Mouse (Mus musculus): Measurements from ENCODE around the gene Dnajc1.
A peak's percentile ranks its signal among the peaks of the same experiment; 100 is the strongest.

Dnajc1 gene

DNA sequence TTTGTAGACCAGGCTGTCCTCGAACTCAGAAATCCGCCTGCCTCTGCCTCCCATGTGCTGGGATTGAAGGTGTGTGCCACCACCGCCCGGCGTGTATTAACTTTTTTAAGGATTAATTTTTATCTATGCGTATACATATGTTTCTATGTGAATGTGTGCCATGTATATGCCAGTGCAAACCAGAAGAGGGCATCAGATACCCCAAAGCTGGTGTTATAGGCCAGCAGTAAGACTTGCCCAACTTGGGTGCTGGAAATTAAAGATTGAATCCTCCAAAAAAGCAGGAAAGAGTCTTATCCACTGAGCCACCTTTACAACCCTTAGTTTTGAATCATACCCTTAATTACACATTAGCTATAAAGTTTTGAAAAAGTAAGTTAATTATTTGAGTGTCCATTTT, 107.5 kb downstream of the Dnajc1 start:
- DNase-seq = no peak

DNA sequence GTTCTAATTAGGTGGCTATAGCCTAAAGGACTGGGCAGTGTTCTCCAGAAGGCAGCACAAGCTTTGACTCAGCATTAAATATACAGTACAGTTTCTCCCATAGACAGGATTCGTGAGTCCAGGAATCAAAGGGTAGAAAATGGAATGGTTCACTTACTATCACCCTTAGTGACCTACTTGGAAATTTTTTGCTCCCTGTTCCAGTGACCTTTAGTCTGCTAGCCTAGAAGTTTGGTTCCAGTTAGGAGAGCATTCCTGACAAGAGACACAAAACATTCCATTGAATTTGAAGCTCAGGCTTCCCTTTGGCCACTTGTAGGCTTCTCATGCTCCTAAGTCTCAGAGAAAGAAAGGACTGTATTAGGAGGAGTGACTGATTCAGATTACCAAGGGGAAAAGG, 126.9 kb downstream of the Dnajc1 start:
- no peak for DNase-seq

DNA sequence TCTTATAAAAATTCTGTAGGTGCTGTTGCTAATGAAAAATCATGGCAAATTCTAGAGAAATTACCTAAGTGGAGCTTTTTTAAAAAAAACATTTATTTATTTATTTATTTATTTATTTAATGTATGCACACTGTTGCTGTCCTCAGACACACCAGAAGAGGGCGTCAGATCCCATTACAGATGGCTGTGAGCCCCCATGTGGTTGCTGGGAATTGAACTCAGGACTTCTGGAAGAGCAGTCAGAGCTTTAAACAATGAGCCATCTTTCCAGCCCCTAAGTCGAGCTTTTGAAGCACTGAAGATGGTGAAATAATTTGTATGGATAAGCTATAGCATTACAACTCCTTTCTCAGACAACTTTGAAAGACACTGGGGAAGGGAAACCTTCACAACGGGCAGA, 128.1 kb downstream of the Dnajc1 start:
- DNase-seq = no peak

DNA sequence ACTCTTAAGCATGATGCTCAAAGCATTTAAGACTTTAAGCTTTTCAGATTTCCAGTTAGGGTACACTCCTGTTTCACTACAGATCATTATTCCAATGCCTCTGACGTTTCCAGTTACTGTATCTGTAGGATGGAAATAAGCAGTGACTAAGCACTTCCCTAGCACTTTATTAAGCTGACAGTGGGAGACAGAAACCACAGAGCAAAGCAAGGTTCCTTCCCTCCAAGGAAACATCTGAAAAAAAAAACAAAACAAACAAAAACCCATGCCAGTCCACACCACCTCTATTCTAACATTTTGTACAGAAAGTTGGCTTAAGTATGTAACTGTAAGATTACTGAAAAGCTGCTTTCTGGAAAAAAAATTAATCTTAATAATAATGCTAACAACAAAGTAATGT, 130.3 kb downstream of the Dnajc1 start:
- no peak for DNase-seq

DNA sequence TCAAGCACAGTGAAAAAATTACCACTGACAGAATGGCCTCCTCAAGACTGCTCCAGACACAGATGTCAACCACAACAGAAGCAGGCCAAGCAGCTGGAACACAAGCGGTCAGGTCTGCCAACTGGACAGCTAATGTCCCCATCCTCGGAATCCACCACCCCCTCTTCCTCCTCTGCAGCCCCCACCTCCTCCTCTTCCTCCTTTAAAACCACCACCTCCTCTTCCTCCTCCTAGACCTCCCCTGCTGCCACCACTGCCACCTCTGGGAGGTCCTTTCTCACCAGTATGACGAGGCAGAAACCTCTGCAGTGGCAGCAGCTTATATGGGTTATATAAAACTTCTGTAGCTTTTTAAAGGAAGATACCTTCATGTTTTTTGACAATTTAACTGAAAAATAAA, 143.4 kb downstream of the Dnajc1 start:
- no peak for DNase-seq

DNA sequence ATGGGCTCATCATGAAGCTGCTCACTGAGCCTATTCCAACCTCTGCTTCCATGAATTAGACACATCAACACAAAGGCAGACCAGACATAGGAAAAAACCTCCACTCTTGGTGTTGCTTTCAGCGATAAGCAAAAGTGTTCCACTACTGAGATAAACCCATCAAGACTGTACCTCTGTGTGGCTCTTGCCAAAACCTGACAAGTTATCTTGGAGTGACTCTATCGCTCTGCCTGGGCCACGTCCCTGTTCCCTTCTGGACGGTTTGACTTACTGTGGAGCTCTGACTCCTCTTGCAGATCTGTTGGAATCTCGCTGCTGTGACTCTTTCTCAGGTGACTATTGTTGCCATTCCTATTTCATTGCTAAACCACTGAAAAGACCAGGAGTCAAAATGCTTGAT, 157.1 kb downstream of the Dnajc1 start:
- no peak for DNase-seq

DNA sequence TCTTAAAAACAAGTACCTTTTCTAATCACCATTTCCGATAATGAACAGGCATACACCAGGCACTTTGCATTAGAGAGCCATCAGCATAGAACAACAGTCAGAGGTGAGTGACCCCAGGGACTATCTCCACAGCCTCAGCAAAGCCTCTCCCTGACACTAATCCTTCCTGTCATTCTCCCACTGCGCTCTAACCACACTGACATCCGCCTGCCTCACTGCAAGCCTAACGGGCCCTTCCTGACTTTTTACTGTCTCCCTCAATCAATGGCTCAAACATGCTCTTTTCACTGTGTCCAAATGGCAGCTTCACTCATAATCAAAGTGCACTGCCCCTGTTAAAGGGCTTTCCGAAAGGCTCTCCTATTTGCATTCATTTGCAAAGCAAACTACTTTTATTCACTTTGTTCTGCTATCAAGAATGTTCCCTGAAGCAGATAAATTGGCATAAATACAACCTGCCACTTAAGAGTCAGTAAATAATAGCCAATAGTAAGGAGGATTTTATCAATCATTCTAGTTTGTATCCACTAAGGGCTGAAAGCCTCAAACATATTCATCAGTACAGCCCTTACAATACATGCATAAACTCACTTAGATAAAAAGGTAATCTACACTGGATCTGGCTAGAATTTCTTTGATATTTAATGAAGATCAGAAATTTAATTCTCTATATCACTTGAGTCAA, 159.6 kb downstream of the Dnajc1 start:
- no peak for DNase-seq

DNA sequence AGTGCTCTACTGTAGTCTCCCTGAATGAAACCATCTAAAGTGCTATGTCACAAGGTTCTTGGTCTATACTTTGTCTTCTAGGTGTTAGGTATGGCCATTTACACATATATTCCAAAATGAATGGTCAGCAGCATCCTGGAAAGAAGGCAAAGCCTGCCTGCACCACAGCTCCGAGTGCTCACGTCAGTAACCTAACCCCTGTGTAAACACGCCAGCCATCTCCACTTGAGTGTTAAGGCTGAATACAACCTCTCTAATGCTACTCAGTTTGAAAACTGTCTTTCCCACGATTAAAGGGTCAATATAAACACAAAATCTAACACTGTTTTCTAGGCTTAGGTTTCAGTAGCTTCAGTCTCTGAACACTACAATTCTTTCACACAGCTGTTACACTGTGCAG, 161.5 kb downstream of the Dnajc1 start:
- DNase-seq = no peak

DNA sequence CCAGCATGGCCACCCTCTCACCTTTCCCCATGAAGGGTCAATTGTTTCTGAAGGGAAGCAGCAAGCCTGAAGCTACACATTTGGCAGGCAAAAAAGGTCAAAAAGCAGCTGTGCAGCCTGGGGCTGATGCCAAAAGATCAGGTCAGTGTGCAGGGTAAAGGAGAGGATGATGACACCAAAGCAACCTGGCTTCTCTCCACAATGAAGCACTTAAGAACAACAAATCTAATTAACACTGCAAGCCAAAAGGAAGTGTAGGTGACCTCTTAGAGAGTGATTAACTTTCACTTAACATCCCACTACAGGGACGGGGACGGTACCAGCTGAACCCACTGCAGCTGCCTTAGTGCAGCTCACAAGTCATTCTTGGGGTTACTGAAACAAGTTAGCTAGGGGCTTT, 163.4 kb downstream of the Dnajc1 start:
- no peak for DNase-seq

DNA sequence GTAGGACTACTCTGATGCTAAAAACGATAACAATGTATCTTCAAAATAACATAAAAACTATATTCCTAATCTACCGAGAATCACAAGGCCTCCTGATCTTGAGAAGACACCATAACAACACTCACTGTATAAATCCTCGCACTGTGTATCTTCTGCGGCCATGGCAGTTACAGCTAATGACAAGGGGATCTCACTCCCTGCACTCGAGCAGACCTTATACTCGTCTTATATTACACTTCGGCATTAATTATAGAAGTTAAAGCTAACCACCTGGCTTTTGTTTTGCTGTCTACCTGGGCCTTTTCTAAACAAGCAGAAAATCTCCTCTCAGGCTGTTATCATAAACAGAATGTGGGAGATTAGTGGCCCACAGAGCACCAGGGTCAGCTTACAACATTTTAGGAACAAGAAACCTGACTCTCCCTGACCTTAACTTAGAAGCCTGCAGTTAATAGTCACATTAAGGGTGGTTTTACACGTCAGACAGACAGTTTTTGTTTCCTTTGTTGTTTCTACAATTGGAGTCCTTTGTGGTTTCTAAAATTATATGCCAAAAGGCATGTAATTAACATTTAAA, 164.1 kb downstream of the Dnajc1 start:
- DNase-seq = no peak

DNA sequence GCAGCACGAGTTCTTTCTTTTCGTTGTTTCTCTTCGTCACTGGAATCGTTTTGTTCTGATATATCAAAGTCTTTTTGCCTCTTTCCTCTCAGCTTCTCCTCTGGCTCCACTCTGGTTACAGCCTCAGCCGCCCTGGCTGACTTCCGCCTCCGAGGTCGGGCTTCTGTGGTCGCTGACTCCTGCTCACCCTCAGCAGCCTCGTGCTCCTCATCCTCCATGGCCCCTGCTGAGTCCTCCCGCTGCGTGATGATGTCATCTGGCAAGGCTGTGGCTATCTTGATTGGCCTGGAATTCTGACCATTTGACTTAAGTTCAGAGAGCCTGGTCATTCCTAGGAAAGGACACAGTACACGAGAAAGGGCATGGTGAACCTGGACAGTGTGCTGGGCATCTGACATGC, 173.1 kb downstream of the Dnajc1 start:
- no peak for DNase-seq

DNA sequence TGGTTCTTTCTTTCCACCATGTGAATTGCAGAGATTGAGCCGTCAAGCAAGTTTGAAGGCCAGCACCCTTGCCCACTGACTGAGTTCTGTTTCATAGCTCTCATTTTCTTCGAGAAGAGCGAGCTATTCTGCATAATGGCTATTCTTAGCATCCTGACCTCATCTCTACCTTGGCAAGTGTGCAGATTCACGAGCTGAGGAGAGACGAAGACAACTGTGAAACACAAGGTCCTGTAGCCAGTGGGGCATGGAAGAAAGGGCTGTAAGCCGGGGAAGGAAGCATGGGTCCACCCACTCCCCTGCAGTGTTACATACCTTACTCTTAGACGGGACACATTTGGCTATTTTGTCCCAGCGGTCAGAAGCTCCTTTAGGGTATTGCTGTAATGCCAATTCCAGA, 173.5 kb downstream of the Dnajc1 start:
- DNase-seq = no peak

DNA sequence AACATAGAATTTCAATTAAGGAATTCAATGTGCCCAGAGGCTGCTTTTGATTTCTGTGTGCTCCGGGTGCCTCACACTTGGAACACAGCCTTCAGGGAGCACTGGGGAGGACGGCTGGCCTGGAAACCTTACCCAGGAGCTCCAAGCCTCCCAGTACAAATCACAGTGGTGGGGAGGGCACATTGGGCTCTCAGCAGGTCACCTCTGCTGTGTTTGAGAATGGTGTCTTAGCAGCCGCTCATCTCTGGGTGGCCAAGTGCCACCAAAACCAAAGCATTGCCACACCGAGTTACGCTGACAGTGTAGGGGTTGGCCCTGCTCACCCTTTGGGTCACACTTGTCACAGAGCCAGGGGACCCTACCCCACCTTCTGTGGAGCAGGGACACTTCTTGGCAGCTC, 174.1 kb downstream of the Dnajc1 start:
- DNase-seq = no peak

DNA sequence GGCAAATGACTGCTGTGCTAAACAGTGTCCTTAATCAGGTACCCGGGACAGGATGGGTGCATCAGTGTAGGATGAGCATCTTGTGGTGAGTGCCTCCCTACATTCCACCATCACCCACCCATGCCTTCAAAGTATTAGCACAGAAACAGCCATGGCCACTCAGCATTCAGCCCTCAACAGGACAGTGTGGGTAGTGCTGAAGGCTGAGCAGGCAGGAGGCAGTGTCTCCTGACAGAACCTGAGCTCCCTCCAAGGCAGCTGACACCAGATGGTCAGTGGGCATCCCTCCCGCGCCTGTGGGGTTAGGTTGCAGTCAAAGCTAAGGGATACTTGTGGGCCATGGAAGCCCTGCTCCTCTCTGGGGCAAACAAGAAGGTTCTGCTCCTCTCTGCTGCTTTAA, 174.8 kb downstream of the Dnajc1 start:
- no peak for DNase-seq

DNA sequence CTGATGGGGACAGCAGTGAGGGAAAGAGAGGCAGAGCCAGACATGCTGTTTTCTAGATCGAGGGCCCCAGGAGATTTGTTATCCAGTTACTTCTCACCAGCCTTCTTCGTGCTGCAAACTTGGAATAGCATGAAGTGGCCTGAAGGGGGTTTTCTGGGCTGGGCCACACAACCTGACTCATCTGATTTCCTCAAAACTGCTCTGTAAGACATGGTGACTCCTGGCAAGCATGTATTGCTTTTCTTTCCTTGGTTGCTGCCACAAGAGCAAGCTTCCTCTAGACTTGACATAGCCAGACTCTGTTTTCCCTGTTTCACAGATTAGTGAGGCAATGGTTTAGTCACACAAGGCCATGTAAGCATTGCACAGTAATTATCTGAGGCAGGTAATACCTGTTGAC, 178.6 kb downstream of the Dnajc1 start:
- DNase-seq = no peak

DNA sequence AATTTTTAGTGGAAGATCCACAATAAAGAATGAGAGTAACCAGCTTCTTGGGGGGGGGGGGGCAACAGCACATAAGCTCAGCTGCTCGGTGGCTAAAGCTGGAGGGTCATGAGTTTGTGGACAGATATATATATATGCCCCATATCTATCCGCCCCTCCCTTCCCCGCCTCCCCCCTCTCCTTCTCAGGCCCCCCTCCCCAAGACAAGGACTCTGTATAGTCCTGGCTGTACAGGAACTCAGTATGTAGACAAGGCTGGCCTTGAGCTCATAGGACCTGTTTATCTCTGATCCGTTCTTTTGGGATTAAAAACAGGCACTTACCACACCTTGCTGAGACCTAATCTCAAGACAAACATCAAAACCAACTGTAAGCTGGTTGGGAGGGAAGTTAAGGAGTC, 182.7 kb downstream of the Dnajc1 start:
- no peak for DNase-seq

DNA sequence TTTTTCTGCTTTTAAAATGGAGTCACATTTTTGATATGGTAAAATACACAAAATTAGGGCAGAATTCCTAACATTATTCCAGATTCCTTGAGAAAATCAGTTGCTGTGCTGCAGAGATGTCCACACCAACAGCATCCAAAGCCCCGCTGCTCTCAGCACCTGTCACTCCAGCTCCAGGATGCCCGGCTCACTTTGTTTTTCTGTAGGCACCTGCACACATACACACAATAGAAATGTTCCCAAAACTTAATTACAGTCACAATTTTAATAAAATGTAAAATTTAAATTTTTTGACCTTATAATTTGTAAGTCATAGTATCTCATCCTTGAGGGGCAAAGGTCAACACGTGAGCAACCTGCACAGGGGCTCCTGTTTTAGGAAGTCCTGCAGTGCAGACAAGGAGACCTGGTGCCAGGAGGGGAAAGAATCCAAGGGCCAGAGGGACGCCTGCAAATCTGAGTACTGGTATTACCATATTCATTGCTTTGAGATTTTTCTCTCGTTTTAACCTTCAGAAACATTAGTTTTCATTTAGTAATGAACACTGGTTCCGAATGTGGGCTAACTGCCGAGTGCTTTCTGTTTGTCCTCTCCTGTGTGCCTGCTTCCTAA, 183.3 kb downstream of the Dnajc1 start:
- DNase-seq = no peak

DNA sequence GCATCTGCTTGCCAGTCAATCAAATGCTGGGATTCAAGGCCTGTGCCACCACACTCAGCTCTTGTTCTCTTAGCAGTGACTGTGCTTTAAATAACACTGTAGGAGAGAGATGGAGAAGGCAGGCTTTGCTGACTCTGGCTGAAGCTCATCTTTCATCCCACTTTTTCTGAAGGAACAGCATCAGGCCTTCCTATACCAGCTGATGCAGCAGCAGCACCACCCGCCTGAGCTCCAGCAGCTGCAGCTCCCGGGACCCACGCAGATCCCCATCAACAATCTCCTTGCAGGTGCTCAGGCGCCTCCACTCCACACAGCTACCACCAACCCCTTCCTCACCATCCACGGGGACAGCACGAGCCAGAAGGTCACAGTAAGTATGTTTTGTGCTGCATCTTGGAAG, 184.1 kb downstream of the Dnajc1 start:
- DNase-seq = peak; percentile 49

DNA sequence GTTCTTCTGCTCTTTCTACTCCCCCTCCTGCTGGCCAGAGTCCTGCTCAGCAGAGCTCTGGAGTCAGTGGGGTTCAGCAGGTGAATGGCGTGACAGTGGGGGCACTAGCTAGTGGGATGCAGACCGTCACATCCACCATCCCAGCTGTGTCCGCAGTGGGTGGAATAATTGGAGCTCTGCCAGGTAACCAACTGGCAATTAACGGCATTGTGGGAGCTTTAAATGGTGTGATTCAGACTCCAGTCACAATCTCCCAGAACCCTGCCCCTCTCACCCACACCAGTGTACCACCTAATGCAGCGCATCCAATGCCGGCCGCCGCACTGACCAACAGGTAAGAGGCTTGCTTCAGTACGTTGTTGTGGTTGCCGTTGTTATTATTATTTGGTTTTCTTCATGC, 185.8 kb downstream of the Dnajc1 start:
- DNase-seq = peak; percentile 57

DNA sequence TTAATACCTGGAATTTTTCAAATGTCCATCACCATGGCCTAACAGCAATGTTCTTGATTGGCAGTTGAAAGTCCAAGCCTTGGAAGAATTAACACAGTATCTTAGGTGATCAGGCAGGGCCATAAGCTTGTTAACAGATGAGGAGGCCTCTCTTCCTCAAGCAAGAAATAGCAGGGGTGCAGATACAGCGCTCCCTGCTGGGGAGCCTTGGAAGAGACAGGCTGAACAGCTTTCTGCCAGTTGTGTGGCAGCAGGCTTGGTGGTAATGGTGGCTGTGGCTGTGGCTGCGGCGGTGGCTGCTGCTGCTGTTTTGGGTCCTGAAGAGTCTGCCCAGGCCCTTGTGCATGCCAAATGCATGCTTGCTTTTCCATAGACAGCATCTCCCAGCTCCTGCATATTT, 187.5 kb downstream of the Dnajc1 start:
- DNase-seq = peak; percentile 30

DNA sequence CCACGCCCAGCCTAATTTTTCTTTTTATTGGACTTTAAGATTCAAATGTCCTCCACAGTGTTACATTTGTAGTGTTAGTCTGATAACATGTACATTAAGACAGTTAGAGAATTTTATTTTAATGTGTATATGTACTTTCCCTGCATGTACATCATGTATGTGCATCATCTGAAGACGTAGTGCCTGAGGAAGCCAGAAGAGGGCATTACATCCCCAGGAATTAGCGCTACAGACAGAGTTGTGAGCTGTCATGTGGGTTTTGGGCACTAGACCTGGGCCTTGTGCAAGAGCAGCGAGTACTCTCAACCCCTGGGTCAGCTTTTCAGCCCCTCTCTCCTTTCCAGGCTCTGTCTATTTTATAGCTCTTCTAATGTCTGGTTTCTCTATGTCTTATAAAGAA, 189.7 kb downstream of the Dnajc1 start:
- DNase-seq = no peak

DNA sequence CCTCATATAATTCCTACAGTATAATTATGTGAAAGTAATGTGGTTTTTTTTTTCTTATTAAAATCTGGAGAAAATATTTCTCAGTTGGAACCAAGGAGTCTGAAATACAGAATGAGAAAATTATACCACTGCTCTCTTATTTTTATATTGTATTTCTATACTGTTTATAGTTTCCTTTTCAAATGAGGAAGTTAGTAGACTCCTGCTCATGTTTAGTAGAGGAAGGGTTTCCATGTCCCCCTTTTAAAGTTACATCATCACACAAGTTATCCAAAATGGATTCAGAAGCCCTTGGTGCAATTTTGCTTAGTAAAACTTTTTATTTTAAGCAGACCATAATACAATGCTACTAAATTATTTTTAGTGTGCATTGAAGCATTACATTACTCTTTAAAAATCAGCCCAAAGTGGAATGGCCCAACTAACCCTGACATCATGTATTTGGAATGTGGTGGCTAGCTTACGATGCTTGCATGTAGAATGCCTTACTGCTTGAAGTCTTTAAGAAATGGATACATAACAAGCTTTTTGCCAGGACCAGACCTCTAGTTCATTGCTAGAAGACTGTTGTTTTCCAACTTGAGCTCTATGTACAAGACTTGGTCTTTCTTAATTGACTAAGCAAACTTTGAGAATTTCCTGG, 190.7 kb downstream of the Dnajc1 start:
- no peak for DNase-seq

DNA sequence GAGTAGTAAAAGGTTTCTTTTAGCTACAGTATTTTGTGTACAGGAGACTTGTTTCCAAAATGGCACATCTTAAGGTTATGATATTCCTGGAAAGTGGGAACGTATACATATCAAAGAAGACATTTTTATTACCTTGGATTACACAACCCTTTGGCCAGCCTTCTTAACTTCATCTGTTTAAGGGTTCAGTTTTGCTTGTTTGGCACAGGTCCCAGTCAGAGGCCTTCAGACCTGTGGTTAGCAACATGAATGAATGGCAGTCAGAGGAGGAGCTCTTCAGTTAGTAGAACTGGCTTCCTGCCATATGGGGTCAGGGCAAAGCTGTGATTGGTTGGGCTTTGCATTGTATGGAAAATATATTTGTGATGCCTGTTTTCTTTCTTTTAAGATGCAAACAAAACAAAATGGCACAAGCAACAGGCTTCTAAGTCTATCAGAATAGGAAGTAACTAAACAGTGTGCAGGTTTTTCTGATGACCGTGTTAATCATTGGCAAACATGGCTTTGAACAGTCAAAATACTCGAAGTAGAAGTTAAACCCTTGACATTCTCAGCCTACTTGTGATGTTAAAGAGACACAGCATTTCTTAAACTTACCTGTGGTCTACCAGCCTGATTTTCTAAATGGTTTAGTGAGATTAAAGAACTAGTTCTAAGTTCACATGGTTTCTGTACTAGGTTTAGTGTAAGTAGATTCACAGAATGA, 196.8 kb downstream of the Dnajc1 start:
- DNase-seq = no peak

DNA sequence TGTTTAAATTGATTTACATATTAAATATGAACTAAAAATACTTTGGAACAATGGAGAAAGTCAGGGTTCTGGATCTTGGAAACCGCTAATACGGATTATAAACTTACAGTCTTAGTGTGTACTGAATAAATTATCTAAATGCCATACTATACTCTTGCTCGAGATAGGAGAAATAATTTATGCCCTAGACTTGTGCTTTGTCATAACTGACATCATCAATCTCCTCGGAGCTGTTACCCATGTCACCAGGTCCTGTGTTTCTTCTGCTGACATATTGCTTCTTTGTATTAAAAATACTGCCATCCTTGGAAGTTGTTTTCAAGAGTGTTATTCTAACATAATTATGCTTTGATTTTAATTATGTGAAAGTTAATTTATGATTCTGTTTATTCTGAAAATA, 197.3 kb downstream of the Dnajc1 start:
- no peak for DNase-seq

All from layer of hippocampus, adult 9-11 months (tissue).